Mouse (Mus musculus): ENCODE measurements around the gene Lrrc55. TPM values are rescaled to one million over a fixed set of nuclear protein-coding genes. Genes with fewer than 3 reads are reported as not detected.
"Not testable (repeated sequence)": the region's sequence is repeated elsewhere in the genome, so short reads cannot be mapped to it uniquely, and the experiment has no call there.

The Lrrc55 gene
- polyA plus RNA-seq (2015; fragmentation: Nextera tagmentation; extraction: Ambion mirVana), result 0.07 and 0.09 TPM in 2 replicates

DNA sequence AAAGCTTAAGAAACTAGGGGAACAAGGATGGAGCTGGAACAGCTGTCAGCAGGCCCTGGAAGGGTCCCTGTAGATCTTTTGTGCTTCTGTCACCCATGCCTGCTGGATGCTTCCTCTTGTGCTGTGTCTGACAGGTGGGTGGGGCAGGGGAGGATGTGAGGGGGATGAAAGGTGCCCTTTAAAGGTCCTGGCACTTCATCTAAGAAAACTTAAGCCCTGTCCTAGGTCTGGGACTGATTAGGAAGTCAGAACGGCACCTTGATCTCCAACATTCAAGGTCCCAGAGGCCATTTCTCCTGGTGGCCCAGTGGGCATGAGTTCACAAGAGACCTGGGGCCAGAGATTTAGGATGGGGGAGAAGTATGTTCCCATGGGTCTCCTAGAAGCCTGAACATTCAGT lies at the start of gene Lrrc55:
Gene Lrrc55 (minus strand): TSS at position 297 of the 400 bp plus-strand sequence.
- H3K9me3 ChIP-seq (replicated peaks; ENCODE audit: control insufficient read depth, low read length), result no peaks in the 10 kb centered on the region
- 69% methylated on average over 1 of the region's 1 CpGs for WGBS (ENCODE audit: insufficient replicate concordance)
- H3K27me3 ChIP-seq (ENCODE audit: control insufficient read depth, insufficient read depth, low read depth, low read length), result no peaks in the 10 kb centered on the region
- no peak within 1 kb of the TSS for H3K27ac ChIP-seq (ENCODE audit: low read length)
- no peaks in the 10 kb centered on the region for H3K4me1 ChIP-seq (ENCODE audit: control insufficient read depth, low read depth, low read length)
- H3K36me3 ChIP-seq (ENCODE audit: control insufficient read depth, insufficient read depth), result no peaks in the 10 kb centered on the region
- H3K4me3 ChIP-seq (ENCODE audit: low read depth, low read length), result no peak within 1 kb of the TSS
- ATAC-seq (ENCODE audit: low read depth), result no peak
- H3K4me2 ChIP-seq (ENCODE audit: low read depth, low read length), result no peak within 1 kb of the TSS
- no peak within 1 kb of the TSS for H3K9ac ChIP-seq (ENCODE audit: low read depth, low read length)

DNA sequence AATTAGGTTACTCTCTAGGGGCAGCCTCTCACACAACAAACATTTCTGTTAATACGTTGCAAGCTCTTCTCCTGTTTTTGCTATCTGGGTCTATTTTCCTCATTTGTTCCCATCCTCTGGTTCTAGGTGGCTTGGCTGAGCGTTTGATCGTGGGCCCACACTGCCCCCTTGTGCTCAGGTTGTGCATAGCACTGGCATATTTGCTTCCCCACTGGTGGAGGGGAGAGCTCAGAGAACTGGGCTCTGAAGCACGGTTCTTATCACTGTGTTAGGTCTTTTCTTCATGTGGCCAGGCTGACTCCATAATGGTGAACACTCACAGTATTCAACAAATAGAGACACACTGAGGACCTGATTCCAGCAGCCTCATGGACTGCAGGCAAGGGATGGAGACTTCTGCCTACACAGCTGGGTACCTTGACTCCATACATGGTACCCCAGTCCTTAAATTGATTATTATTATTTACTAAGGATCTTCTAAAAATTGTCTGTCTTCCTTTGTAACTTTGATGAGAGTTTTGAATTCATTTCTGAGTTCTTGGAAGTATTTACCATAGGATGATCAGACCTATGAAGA lies 49.6 kb upstream of the Lrrc55 start:
- Histone ChIP-seq H3K27me3 (ENCODE audit: control insufficient read depth, insufficient read depth, low read depth, low read length) (no peaks in the 10 kb centered on the region), H3K27ac (ENCODE audit: low read length) (no peak overlapping the region), H3K4me2 (ENCODE audit: low read depth, low read length) (no peak overlapping the region), H3K4me1 (ENCODE audit: control insufficient read depth, low read depth, low read length) (no peaks in the 10 kb centered on the region), H3K36me3 (ENCODE audit: control insufficient read depth, insufficient read depth) (no peaks in the 10 kb centered on the region), H3K9me3 (replicated peaks; ENCODE audit: control insufficient read depth, low read length) (no peaks in the 10 kb centered on the region), H3K9ac (ENCODE audit: low read depth, low read length) (no peak overlapping the region), H3K4me3 (ENCODE audit: low read depth, low read length) (no peak overlapping the region)
- 5% methylated on average over 4 of the region's 4 CpGs for WGBS (ENCODE audit: insufficient replicate concordance)
- no peak for ATAC-seq (ENCODE audit: low read depth)

DNA sequence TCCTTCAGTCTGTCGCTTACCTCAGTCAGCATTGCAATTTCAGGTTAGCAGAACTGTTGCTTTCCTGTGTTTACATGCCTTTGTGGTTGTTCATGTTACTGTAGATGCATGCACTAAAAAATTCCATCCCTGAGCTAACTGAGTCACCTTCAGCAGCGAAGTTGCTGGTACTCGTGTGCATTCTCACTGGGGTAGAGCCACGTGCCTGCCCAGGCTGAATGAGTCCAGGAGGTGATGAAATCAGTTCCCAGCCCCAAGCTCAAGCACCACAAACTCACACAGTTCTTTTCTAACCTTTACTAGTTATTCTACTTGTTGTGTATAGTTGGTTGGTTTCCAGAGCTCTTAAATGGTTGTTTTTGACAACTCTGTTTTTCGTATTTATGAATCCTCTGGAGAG lies 48.7 kb upstream of the Lrrc55 start:
- no peak overlapping the region for H3K4me2 ChIP-seq (ENCODE audit: low read depth, low read length)
- no peak overlapping the region for H3K9ac ChIP-seq (ENCODE audit: low read depth, low read length)
- H3K4me3 ChIP-seq (ENCODE audit: low read depth, low read length), result no peak overlapping the region
- no peak overlapping the region for H3K27ac ChIP-seq (ENCODE audit: low read length)
- no peaks in the 10 kb centered on the region for H3K9me3 ChIP-seq (replicated peaks; ENCODE audit: control insufficient read depth, low read length)
- H3K36me3 ChIP-seq (ENCODE audit: control insufficient read depth, insufficient read depth), result no peaks in the 10 kb centered on the region
- WGBS (ENCODE audit: insufficient replicate concordance), result 51% methylated on average over 5 of the region's 5 CpGs
- no peaks in the 10 kb centered on the region for H3K4me1 ChIP-seq (ENCODE audit: control insufficient read depth, low read depth, low read length)
- ATAC-seq (ENCODE audit: low read depth), result no peak
- no peaks in the 10 kb centered on the region for H3K27me3 ChIP-seq (ENCODE audit: control insufficient read depth, insufficient read depth, low read depth, low read length)

DNA sequence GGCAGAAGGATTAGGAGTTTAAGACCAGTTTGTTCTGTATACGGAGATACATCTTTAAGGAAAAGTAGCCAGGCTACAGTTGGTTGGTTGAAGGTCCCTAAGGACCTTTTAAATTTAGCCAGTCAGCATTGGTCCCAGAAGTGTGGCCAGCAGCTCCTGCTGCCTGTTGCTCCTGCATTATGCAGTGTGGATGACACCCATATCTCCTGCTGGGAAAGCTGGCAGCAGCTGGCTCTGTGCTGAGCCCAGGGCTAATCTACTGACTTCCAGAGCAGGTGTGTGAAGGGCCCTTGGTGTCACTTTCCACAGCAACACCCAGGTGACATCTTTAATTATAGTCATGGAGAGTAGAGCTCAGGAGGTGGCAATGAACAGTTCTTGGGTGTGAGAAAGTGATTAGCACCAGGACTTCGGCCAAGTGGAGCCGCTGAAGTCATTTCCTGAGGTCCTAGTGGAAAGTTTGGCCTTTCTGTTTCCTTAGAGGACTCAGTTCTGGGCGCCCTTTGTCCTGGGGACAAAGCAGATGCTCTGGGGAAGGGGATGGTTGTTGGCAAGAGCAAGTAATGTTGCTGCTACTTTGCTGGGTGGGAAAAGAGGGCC lies 41.2 kb upstream of the Lrrc55 start:
- Histone ChIP-seq H3K9ac (ENCODE audit: low read depth, low read length) (no peak overlapping the region), H3K27ac (ENCODE audit: low read length) (no peak overlapping the region), H3K4me3 (ENCODE audit: low read depth, low read length) (no peak overlapping the region), H3K36me3 (ENCODE audit: control insufficient read depth, insufficient read depth) (no peaks in the 10 kb centered on the region), H3K4me2 (ENCODE audit: low read depth, low read length) (no peak overlapping the region), H3K9me3 (replicated peaks; ENCODE audit: control insufficient read depth, low read length) (no peaks in the 10 kb centered on the region), H3K27me3 (ENCODE audit: control insufficient read depth, insufficient read depth, low read depth, low read length) (no peaks in the 10 kb centered on the region), H3K4me1 (ENCODE audit: control insufficient read depth, low read depth, low read length) (no peaks in the 10 kb centered on the region)
- ATAC-seq (ENCODE audit: low read depth), result no peak
- WGBS (ENCODE audit: insufficient replicate concordance), result 34% methylated on average over 4 of the region's 4 CpGs

DNA sequence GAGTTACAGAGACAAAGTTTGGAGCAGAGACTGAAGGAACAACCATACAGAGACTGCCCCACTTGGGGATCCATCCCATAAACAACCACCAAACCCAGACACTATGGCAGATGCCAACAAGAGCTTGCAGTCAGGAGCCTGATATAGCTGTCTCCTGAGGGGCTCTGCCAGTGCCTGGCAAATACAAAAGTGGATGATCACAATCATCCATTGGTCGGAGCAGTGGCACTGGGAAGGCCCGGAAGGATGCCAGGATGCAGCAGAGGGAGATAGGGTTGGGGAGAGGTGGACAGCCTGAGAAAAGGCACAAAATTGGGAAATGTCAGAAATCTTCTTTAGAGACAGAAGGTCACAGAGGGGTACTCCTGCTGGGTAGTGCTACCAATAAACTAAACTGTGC lies 40.2 kb upstream of the Lrrc55 start:
- H3K4me3 ChIP-seq (ENCODE audit: low read depth, low read length); H3K9ac ChIP-seq (ENCODE audit: low read depth, low read length); H3K4me2 ChIP-seq (ENCODE audit: low read depth, low read length); H3K27me3 ChIP-seq (ENCODE audit: control insufficient read depth, insufficient read depth, low read depth, low read length); H3K27ac ChIP-seq (ENCODE audit: low read length); H3K4me1 ChIP-seq (ENCODE audit: control insufficient read depth, low read depth, low read length); H3K36me3 ChIP-seq (ENCODE audit: control insufficient read depth, insufficient read depth); H3K9me3 ChIP-seq (replicated peaks; ENCODE audit: control insufficient read depth, low read length); ATAC-seq (ENCODE audit: low read depth): not testable (repeated sequence)
- 68% methylated on average over 2 of the region's 2 CpGs for WGBS (ENCODE audit: insufficient replicate concordance)

DNA sequence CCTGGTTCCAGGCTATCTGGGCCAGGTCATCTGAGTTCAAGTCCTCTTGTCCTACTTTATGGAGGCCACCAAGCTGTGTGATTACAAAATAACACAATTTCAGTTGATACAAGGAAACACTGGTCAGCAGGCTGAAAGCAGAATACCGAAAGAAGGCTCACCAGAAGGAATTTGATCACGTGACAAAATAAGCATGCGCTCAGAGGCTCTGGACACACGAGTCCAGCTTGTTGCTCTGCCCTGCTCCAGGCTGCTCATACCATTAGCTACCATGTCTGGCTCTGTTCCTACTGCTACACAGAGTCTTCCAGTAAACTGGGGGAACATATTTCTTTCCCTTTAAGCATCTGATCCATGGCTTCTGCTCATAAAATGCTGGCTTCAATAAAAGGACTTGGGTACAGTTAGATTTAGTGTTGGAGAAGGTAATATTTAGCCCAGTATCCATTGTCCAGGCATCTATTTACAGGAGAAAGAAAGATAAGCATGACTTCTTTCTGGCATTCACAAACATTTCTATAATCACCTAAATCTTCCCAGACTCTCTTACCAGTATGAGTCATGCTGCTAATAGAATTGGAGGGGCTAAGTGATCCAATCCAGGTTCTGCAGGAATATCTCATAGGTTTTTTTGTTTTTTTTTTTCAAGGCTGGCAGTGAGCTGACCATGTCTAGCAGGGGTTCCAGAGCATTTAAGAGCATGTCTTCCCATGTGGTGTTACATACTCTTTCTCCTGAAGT lies 33.9 kb upstream of the Lrrc55 start:
- Histone ChIP-seq H3K27me3 (ENCODE audit: control insufficient read depth, insufficient read depth, low read depth, low read length) (no peaks in the 10 kb centered on the region), H3K9me3 (replicated peaks; ENCODE audit: control insufficient read depth, low read length) (no peaks in the 10 kb centered on the region), H3K4me2 (ENCODE audit: low read depth, low read length) (no peak overlapping the region), H3K9ac (ENCODE audit: low read depth, low read length) (no peak overlapping the region), H3K4me1 (ENCODE audit: control insufficient read depth, low read depth, low read length) (no peaks in the 10 kb centered on the region), H3K27ac (ENCODE audit: low read length) (no peak overlapping the region), H3K36me3 (ENCODE audit: control insufficient read depth, insufficient read depth) (no peaks in the 10 kb centered on the region), H3K4me3 (ENCODE audit: low read depth, low read length) (no peak overlapping the region)
- WGBS (ENCODE audit: insufficient replicate concordance), result 61% methylated on average over 4 of the region's 4 CpGs
- no peak for ATAC-seq (ENCODE audit: low read depth)

DNA sequence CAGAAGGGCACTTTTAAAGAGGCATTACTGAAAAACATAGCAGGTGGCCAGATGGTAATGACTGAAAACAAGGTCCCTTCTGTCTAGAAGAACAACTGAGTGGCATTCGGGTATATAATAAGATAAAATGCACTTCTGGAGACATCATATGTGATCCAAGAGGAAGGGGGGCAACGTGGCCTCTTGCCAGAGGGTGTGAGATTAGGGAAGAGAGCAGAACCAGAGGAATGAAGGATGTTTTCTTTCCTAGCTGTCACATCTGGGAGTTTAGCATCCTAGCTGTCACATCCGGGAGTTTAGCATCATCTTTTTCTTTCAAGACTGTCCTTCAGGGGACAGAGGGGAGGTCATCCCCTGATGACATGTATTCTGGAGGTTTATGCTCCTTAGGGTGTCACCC lies 32.6 kb upstream of the Lrrc55 start:
- Histone ChIP-seq H3K36me3 (ENCODE audit: control insufficient read depth, insufficient read depth) (no peaks in the 10 kb centered on the region), H3K4me3 (ENCODE audit: low read depth, low read length) (no peak overlapping the region), H3K27ac (ENCODE audit: low read length) (no peak overlapping the region), H3K9ac (ENCODE audit: low read depth, low read length) (no peak overlapping the region), H3K9me3 (replicated peaks; ENCODE audit: control insufficient read depth, low read length) (no peaks in the 10 kb centered on the region), H3K4me1 (ENCODE audit: control insufficient read depth, low read depth, low read length) (no peaks in the 10 kb centered on the region), H3K27me3 (ENCODE audit: control insufficient read depth, insufficient read depth, low read depth, low read length) (no peaks in the 10 kb centered on the region), H3K4me2 (ENCODE audit: low read depth, low read length) (no peak overlapping the region)
- ATAC-seq (ENCODE audit: low read depth), result no peak
- WGBS (ENCODE audit: insufficient replicate concordance), result 49% methylated on average over 3 of the region's 3 CpGs

DNA sequence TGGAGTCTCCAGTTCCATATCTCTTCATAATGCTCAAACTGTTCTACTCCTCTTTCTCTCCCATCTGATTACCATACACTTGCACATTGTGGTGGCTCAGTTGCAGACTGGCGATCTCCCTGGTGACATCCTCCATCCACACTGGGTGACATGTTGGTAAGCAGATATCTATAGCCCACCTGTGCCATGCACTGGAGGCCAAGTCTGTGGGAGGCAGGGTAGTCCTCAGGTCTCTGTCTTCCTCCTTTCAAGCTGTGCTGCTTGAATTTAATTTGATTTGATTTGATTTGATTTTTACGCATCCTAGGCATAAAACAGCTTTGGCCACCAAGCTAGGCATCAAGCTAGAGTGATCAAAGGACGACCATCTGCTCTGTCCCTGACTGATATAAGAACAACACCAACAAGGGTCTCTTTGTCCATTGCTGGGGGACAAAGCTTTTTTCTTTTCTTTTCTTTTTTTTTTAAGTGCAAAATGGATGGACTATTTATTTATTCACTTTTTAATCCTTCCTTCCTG lies 30.9 kb upstream of the Lrrc55 start:
- no peak overlapping the region for H3K4me2 ChIP-seq (ENCODE audit: low read depth, low read length)
- no peaks in the 10 kb centered on the region for H3K9me3 ChIP-seq (replicated peaks; ENCODE audit: control insufficient read depth, low read length)
- no peak overlapping the region for H3K4me3 ChIP-seq (ENCODE audit: low read depth, low read length)
- no peaks in the 10 kb centered on the region for H3K4me1 ChIP-seq (ENCODE audit: control insufficient read depth, low read depth, low read length)
- 51% methylated on average over 3 of the region's 3 CpGs for WGBS (ENCODE audit: insufficient replicate concordance)
- H3K9ac ChIP-seq (ENCODE audit: low read depth, low read length), result no peak overlapping the region
- H3K27me3 ChIP-seq (ENCODE audit: control insufficient read depth, insufficient read depth, low read depth, low read length), result no peaks in the 10 kb centered on the region
- H3K36me3 ChIP-seq (ENCODE audit: control insufficient read depth, insufficient read depth), result no peaks in the 10 kb centered on the region
- ATAC-seq (ENCODE audit: low read depth), result no peak
- H3K27ac ChIP-seq (ENCODE audit: low read length), result no peak overlapping the region
